Mouse (Mus musculus) heart, adult 10 weeks (tissue): ENCODE data around the gene Klhl22. TPM values are rescaled to one million over a fixed set of nuclear protein-coding genes. Genes with fewer than 3 reads are reported as not detected.

ENCODE experiments used
- polyA plus RNA-seq: library from polyadenylated mRNA; stranded (reverse); fragments of 350-450 nt; fragmentation: Illumina TruSeq; extraction: RNeasy Lipid Tissue Mini Kit (QIAGEN cat#74804); gene quantifications from one replicate; pipeline ENCODE4 v1.2.3, GENCODE M21; 2014; ENCODE audit warnings: low read depth, low replicate concordance

The Klhl22 gene
- 27.5 TPM for polyA plus RNA-seq

DNA sequence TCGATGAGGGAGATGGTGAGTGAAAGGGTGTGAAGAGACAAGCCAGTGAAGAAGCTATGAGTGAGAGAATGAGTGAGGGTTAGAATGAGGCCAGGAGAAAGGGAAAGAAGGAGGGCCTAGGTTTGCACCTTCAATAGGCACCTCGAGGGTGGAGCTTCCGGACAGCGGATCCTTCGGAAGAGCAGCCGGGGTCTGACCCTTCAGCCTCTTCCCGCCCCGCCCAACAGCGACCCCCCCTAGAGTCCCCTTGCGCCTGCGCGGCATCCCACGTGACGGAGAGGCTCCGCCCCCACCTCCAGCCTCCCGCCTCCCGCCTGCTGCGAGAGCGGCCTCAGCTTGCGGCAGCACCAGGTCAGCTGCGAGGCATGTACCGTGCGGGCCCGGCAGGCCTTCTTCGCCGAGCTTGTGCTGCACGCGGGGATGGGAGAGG is at the start of gene Klhl22:
Gene Klhl22, plus strand, starts transcription at position 275 of the 430 bp plus-strand sequence.

DNA sequence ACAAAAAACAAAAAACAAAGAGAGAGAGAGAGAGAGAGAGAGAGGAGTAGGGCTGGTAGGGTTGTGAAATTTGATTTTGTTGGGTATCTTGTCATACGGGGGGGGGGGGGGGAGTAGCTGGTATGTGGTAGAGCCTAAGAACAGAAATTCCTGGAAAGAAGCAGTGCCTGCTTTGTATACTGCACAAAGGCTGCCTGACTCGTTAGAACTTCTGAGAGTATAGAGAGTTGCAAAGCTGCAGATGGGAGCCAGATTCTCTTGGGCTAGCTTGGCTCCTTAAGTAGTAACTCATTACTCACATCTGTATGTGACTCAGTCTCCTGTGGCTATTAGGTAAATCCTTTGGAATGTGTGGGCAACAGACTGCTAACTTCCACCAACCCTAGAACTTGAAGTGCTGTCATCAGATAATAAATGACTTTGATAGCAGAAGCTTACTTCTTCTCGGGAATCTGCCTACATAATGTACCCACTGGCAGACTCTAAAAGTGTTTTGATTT is 26.5 kb upstream of the Klhl22 start, which contains the start of gene Med15:
Gene Med15, minus strand, starts transcription at position 51 of the 500 bp plus-strand sequence.

DNA sequence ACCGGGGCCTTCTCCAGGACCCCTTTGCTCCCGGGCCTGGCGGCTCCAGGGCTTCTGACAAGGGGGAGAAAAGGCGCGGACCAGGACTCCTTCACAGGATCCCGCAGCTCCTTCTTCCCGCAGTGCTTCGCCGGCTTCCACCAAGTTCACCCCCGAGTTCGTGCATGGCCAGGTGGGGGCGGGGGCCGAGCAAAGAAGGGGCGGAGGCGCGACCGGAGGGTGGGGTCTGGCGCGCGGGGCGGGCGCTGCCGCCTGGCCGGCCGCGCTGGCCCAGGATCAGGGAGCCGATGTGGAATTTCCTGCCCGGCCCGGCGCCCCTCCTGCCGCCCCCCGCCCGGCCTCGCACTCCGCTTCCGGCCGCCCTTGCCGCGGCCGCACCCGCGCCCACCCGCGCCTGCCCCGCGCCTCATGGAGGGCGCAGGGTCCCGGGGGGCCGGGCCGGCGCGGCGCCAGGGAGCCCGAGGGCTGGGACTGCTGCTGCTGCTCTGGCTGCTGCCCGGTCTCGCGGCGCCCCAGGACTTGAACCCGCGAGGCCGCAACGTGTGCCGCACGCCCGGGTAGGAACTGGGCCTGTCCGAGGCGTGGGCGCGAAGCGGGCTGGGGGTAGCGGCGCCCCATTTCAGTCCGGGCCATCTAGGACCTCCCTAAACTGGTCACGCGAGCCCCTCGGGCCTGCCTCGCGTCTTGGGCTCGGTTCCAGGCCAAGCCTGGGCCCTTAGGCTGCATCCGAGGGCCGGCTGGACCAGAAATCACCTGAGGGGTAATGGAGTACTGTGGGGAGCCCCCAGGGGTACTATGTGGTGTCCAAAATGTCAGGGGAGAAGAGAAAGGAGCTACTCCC is 37.8 kb downstream of the Klhl22 start, which contains the start of gene Scarf2:
Gene Scarf2, plus strand, starts transcription at position 312 of the 841 bp plus-strand sequence.

DNA sequence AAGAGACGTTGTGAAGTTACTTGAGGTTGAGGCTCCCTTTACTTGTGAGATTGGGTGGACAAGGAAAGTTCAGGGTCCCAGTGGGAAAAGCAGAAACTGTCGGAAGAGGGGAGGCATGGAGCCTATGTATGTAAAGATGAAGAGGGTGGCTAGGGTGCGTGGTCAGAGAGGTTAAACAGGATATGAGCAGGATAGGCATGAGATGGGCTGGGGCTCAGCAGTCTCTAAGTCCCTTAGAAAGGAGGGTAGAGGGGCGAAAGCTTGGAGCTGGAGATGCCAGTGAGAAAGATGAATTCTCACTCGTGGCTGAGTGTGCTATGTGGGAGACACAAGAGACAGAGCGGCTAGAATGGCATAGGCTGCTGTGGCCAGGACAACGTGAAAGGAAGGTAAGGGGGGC is 73.4 kb downstream of the Klhl22 start, which contains the start of gene B830017H08Rik:
Gene B830017H08Rik, plus strand, starts transcription at position 301 of the 400 bp plus-strand sequence.

DNA sequence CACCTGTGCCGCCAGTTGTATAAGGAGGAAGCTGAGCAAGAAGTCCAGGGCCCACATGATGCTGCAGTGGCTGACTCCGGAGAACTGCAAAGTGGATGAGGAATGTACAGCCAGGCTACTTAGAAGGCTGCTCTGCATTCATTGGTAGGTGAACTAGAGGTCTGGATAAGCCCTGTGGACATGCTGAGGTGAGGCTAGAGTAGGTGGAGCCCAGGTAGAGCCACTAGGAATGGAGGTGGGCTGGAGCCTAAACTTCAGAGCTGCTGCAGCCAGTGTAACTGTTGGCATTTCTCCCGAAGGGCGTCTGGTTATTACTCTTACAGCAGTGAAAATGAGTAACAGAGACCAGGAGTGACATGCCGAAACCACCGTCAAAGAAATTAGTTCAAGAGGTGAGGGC is 78.6 kb downstream of the Klhl22 start, which contains the start of gene Car15:
Gene Car15, minus strand, starts transcription at position 314 of the 400 bp plus-strand sequence.

Other genes with a start within 250 kb of the Klhl22 start
- 15.2 TPM for gene Thap7, start 228.5 kb upstream of the Klhl22 start, polyA plus RNA-seq
- gene Lrrc74b, start 198.4 kb upstream of the Klhl22 start, polyA plus RNA-seq = not detected
- 2.9 TPM for gene P2rx6, start 197.7 kb upstream of the Klhl22 start, polyA plus RNA-seq
- 2.7 TPM for gene Slc7a4, start 176.4 kb upstream of the Klhl22 start, polyA plus RNA-seq
- gene Smpd4, start 140.3 kb upstream of the Klhl22 start, polyA plus RNA-seq = 16.5 TPM
- gene Ccdc74a, start 113.1 kb upstream of the Klhl22 start, polyA plus RNA-seq = 0.60 TPM
- 26.7 TPM for gene Med15, start 26.7 kb upstream of the Klhl22 start, polyA plus RNA-seq
- gene Scarf2, start 37.7 kb downstream of the Klhl22 start, polyA plus RNA-seq = 5.2 TPM
- gene B830017H08Rik, start 73.5 kb downstream of the Klhl22 start, polyA plus RNA-seq = not detected
- gene Car15, start 78.7 kb downstream of the Klhl22 start, polyA plus RNA-seq = 4.0 TPM
- 0.45 TPM for gene Gm20518, start 132.1 kb downstream of the Klhl22 start, polyA plus RNA-seq
- gene Tssk1, start 134.6 kb downstream of the Klhl22 start, polyA plus RNA-seq = 0.16 TPM
- gene Dgcr2, start 138.9 kb downstream of the Klhl22 start, polyA plus RNA-seq = 39.0 TPM
- gene Tssk2, start 139.0 kb downstream of the Klhl22 start, polyA plus RNA-seq = not detected
- gene Ess2, start 151.7 kb downstream of the Klhl22 start, polyA plus RNA-seq = 12.4 TPM
- not detected for gene Gsc2, start 155.4 kb downstream of the Klhl22 start, polyA plus RNA-seq
- 10.5 TPM for gene Slc25a1, start 168.6 kb downstream of the Klhl22 start, polyA plus RNA-seq
- not detected for gene Vpreb2, start 220.8 kb downstream of the Klhl22 start, polyA plus RNA-seq